Mouse (Mus musculus): ENCODE results near the gene Lama2.

The Lama2 gene

DNA sequence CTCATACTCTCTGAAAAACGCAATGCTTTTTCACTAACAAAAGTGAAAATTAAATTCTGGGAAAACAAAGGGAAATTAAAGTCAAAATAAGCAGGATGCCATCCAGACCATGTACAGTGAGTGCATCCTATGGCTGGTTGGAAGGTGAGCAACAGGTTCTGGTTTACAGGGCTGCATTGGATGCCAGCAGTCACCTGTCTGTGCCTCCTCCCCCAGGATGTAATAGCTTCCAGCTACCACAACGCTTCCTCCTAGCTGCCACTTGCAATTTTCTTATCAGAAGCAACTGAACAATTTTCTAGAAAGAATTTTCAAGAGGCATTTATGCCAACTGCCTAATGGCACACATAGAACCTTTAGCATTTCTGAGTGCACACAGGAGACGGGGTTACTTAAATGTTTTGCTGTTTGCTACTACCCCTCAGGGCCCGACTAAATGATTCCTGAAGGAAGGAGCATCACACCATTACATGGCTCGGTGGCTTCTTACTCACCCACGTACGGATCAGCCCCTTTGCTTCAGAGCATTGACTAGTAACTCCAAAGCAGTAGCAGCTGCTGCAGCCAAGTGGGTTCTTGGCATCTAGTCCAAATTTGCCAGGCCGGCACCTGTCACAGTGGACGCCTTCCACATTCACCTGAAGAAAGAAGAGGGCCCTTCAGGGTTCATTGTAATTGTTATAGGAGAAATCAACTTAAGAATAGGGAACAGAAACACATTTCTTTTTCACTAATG lies 430.8 kb downstream of the Lama2 start:
- DNase-seq (ENCODE audit: low spot score in 2 of 2): no peak

DNA sequence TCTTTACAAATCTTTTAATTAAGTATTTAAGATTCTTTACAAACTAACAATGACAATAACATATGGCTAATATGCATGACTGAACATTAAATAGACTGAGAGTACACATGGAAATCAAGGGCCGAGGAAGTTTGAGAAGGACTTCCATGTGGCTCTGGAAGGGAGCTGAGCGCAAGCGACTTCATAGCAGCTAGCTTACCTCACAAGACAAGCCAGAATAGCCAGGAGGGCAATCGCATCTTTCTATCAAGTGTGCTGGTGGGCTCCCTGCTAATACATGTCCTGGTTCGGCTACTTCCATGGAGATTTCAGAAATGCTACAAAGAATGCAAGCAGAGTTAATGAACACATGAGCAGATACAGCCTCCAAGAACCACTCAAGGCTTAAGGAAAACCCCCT lies 435.4 kb downstream of the Lama2 start:
- no peak for DNase-seq (ENCODE audit: low spot score in 2 of 2)

DNA sequence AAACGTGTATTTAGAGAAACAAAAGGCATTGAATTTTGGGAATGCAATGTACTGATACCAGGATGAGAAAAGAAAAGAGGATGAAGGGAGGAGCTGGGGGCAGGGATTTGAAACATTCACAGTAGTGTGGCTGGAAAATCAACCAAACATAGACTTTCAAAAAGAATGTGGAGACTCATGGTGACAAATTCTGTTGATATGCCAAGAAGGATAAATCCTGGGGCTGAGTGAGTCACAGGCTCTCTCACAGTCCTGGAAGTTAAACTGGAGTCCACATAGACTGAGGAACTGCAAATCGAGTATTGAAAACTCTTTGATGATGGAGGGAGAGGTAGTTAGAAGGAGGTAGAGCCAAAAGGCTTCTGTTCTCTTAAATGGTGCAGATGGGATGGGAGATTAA lies 445.3 kb downstream of the Lama2 start:
- no peak for DNase-seq (ENCODE audit: low spot score in 2 of 2)

DNA sequence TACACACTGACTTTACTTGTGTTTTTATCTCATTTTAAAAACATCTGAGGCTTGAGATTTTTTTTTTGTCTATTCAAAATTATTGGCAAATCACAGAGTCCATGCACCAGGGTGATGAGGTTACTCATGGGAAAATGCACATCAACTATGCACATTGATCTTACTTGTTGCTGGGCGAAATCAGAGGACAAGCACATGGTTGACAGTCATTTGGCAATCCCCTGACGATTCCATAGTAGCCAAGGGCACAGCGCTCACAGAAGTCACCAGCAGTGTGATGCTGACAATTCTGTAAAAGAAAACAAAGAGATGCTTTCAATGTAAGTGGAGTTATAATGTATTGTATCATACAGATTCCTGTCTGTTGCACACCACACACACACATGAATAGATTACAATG lies 454.8 kb downstream of the Lama2 start:
- no peak for DNase-seq (ENCODE audit: low spot score in 2 of 2)

DNA sequence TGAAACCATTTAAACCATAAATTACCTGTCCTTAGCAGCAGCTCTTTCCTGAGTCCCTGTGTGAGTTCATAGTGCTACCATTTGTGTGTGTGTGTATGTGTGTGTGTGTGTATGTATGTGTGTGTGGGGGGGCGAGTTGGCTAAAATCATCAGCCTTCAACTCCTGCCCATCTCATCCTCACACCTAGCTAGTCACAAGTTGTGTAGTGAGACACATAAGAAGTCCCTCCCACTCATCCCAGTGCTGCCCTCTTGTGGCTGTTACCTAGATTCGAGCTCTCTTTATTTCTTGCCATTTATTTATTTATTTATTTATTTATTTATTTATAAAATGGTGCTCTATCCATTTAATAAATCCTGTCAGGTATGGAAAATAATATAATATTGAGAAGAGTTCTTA lies 457.2 kb downstream of the Lama2 start:
- DNase-seq (ENCODE audit: low spot score in 2 of 2): no peak

DNA sequence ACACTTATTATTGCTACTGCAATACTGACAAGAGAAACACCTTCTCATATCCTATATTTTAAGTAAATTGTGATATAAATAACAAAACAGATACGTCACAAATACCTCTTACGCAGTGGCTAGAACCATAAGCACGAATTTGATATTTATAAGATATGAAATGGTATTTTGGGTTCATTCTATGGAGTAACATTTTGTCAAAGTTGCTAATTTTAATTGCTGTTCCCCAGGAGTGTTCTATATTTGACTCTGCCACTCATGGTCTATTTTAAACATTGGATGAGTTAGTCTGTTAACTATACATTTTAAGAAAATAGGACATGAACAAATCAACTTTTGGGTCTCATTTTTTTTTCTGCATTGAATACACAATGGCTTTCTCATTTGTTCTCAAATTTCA lies 469.3 kb downstream of the Lama2 start:
- no peak for DNase-seq (ENCODE audit: low spot score in 2 of 2)

DNA sequence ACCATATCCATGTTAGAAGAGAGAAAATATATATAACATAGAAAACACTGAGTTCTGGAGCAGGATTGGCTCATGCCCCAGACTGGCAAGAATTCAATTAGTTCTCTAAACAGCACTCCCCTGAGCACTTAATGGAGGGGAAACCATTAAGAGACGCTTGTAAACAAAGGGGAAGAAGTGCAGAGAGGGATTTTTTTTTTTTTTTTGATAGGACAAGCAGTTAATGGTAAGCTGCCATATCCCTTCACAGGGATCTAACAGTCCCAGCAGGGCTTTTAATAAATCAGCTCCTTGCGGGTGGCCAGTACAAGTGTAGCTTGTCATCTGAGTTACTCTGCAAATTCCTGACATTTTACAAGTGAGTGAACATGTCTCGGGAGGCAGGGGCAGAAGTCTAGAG lies 479.1 kb downstream of the Lama2 start:
- no peak for DNase-seq (ENCODE audit: low spot score in 2 of 2)

DNA sequence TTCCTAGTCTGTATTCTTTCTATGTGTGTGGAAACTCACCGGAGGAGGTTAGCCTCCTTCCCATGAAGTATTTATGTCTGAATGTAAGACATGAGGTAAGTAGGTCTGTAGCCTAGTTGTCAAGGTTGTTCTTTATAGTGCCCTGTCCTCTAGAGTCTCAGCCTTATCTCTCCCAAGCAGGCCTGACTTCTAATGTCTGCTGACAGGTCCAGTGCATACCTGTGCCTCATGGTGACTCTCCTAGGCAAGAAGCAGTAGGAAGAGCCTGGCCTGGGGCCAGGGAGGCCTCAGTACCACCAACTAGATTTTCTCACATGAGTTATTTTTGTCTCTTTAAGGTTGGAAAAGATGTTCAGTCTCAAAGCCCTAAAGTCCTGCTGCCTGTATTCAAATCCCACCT lies 483.8 kb downstream of the Lama2 start:
- DNase-seq (ENCODE audit: low spot score in 2 of 2): no peak

DNA sequence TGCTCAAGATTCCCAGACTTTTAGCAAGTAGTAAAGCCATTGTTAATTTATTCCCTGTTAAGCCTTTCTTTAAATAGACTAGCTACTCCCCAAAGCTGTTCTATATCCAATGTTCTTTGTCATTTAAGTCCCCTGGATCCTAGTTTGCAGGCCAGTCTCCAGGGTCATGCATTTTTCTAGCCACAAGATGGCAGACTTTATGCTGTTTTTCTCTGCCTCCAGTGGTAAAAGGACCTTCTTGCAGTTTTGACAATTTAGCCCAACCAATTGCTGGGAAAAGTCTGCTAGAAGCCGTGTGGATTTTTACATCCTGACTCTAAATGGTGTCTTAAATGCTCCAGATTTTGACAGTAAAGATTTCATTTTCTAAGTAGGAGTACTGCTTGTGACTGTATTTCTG lies 486.4 kb downstream of the Lama2 start:
- peak in 1 of 2 experiments; percentile 16 for DNase-seq (ENCODE audit: low spot score in 2 of 2)

DNA sequence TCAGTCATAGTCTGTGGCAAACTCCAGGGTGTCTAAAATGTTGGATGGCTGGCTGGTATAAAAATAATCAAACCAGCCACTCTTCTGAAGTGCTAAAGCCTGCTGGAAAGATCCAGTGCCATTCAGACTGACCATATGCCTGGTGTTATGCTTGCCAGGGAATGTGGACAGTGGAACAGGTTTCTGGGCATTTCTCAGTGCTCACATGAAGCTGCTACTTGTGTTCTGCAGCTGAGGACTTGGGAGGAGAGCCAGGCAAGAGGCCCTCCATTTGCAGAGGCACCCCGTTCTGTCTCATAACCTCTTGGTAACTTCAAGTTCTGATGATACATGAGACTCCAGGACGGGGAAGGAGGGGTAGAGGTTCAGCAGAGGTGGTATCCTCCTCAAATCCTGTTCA lies 492.1 kb downstream of the Lama2 start:
- no peak for DNase-seq (ENCODE audit: low spot score in 2 of 2)

DNA sequence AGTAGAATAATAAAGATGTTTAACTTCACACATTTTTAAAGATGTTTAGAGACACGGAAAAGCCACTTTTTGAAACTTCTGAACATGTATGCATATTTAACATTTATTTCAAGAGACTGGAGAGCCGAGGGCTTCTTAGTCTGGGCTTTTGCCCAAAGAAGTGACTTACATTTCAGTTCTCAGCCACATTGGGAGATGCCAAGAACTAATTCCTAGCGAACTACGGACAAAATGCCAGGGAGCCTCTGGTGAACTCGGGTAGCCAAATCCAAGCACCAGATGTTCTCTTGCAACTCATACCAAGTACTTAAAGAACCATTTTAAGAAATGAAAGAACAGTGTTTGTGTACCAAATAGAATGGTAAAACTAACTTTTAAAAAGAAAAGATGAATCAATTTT lies 495.8 kb downstream of the Lama2 start:
- DNase-seq (ENCODE audit: low spot score in 2 of 2): no peak

DNA sequence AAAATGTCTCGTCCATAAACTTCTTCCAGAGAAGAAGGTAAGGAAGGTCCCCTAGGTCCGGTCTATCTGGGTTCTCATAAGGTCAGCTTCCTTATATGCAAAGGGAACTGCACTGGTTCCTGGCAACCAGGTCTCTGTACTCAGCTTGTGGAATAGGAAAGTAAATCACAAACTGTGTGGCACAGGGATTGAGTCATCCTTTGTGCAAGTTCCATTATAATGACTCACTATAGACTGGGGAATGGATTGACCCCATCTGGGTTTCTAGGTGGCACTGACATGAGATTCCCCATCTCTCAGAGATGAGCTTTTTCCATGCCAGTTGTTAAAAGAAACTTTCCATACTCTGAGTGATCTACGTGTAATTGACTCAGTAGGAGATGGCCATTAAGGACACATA lies 501.7 kb downstream of the Lama2 start:
- no peak for DNase-seq (ENCODE audit: low spot score in 2 of 2)

DNA sequence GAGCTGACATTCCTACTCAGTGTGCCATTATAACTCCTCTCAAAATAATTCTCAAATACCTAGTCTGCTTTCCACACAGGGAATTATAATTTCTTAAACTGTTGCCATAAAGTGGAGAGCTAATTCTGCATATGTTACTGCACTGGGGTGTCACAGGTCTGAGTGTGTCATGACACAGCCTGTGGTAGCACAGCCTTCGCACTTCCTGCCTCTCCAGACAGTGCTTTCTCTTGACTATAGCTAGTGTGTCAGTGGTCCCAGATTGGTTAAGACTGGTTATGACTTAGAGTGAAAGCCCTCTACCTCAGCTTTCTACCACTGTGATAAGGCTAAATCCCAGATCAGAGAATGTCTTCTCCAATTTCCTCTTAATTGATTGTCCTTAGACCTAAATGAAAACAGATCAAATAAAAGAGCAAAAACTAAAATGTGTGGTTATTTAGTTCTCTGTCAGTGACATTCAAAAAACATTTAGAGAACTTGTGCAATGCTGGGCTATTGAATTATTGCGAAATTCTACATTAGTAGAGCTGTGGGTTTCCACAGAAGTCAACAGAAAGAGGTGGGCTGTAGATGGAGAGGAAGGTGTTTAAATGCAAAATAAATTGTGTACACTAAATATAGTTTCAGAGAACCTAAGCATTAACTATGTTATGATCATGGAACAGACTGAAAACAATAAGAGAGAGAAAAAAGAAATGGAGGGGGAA lies 502.5 kb downstream of the Lama2 start:
- DNase-seq (ENCODE audit: low spot score in 2 of 2): no peak

DNA sequence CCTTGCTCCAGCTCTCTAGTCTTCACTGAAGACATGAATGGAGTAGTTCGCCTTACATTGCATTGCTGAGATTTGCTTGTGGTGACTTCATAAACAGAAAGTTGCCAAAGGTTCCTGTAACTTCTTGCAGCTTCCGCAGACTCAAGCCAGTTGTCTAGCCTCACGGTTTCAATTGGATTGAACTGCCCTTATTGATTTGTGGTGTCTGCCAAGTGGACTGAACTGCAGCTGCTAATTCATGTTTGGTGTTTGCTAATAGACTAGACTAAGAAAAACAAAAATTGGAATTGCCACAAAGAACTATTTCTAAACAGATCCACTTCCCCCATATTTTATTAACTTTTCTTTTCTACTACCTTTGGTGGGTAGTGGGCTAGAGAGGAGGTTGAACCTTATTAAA lies 505.4 kb downstream of the Lama2 start:
- DNase-seq (ENCODE audit: low spot score in 2 of 2): no peak

DNA sequence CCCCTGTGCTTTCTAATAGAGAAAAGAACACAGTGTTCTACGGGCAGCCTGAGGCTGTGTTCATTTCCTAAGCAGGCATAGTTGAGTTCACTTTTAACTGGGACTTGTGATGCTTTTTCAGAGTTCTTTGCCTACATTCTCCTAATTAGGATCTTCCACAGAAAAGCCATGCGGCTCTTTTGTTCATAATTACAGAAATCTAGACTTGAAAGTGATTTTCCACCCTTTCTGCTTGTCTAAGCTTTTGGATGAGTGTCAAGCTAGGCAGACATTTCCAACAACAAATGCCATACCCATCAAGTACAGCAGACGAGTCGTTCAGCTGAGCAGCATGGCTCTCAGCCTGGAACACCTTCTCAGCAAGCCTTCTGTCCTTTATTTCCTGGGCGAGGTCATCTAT lies 515.7 kb downstream of the Lama2 start:
- DNase-seq (ENCODE audit: low spot score in 2 of 2): no peak

DNA sequence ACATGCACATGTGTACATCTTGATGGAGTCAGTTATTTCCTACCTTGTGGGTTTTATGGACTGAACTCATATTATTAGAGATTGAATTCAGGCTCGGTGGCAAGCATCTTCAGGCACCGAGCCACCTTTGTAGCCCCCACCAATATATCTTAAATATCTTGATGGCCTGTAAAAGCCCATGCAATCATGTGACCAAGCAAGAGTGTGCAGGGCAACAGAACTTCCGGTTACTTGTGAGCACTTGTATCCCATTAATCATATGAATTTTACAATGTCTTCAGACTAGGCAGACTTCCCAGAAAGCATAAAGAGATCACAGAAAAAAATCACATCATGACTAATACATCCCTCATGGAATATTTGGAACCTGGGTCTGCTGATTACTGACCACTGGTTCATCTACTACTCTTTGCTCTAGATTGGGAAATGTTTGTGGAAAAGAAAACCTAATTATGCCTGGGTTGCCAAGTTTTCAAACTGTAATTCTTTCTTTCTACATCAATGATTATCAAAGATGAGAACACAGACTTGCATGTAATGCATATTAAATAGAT lies 517.7 kb downstream of the Lama2 start:
- DNase-seq (ENCODE audit: low spot score in 2 of 2): no peak

DNA sequence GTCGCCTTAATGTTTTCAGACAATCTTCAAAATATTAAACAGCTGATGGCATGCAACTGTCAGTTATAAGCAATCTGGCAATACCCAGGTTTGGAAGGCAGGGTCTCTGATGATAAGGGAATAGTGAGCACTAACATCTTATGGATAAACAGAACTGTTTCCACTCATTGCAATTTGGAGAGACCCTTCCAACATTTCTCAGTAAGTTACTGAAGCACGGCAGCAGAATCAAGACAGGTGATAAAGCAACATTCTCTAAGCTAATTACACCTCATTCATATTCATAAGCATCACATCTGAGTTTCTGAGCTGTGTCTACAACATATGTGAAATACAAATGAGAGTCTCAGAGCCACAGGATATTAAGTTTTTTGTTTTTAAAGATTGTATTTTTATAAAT lies 542.4 kb downstream of the Lama2 start:
- no peak for DNase-seq (ENCODE audit: low spot score in 2 of 2)

DNA sequence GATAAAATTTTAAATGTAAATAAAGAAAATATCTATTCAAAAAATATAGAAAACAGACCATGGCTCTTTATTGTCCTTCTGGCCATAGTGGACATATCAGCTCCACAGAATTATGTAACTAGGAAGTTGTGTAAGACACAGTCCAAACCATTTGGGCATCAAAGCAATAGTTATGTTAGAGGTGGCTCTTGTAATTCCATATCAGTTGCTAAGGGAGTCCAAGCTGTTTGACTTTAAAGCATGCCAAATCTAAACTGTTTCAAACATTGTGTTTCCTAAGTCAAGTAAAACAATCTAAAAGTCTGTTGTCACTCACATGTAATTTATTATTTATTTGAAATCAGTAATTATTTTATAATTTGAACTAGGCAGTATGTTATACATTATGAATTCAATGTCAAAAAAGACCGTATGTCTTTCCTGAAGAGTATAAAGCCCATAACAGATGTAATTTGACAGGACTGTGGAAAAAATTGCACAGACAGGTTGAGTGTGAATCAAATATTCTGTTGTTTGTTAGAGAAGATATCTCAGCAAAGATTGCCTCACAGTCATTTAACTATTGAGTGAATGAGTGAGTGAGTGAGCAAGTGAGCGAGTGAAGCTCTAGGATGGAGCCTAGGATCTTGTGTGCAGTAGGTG lies 550.6 kb downstream of the Lama2 start:
- no peak for DNase-seq (ENCODE audit: low spot score in 2 of 2)

DNA sequence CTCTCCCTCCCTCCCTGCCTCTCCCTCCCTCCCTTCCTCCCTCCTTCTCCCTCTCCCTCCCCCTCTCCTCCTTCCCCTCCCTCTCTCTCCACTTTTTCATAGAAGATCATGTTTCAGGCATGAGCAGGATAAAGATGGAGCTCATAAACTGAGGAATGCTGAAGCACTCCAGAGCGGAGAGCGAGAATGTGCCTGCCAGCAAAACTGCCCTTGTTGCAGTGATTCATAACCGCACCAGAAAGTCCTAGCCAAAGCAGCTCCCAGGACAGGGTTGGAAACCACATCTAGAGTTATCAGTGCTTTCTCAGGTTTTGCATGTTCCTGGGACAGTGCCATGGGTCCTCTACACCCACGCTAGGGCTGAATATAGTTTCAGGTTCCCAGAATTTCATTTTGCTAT lies 555.9 kb downstream of the Lama2 start:
- peak in 1 of 2 experiments; percentile 23 for DNase-seq (ENCODE audit: low spot score in 2 of 2)

DNA sequence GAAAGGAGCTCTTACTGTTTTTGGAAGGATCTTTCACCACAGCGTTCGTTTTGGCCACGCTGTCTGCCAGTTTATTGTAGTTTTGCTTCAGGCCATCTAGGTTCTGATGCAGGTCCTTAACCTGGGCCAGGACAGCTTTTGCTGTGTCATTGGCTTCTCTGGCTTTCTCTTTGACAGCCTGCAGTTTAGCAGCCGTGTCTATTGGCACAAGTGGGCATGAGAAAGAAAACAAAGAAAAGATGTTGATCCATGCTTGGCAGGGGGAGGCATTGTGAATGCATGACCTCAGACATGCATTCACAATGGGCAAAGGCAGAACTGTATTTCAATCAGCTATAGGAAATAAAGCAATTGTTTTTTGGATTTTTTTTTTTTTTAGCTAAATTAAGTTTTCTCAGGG lies 565.1 kb downstream of the Lama2 start:
- no peak for DNase-seq (ENCODE audit: low spot score in 2 of 2)

DNA sequence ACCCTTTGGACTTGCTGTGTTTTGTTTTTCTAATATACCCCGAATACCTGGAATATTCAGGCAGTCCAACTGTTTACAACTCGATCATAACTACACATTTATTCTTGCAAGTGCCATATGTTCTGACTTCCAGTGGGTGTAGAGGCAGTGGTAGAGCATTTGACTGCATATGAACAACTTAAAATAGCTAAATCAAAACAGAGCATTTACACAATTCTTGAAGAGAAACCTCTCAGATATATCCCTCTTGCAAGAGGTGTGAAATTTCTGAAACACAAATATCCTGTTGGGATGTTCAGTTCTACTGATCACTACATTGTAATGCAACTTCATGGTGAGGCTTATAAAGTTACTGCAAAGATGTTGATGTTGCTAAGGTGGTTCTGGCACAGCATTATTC lies 572.4 kb downstream of the Lama2 start:
- no peak for DNase-seq (ENCODE audit: low spot score in 2 of 2)

DNA sequence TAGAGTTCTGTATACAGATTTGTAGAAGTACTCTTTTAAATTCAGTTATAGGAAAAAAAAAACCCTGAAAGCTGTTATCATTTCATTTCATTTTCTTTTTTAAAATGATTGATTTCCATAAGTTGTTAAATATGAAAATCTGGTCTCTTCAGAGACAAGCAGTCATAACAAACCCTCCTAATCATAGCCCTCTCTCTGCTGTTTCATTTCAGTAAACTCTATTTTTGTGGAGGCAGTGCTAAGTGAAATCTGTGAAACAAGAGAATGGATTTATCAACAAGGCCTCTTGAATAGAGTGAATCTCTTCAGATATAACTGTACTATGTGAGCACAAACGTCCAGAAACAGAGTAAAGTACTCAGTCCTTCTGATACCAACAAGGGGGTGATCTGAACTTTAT lies 577.7 kb downstream of the Lama2 start:
- DNase-seq (ENCODE audit: low spot score in 2 of 2): no peak

DNA sequence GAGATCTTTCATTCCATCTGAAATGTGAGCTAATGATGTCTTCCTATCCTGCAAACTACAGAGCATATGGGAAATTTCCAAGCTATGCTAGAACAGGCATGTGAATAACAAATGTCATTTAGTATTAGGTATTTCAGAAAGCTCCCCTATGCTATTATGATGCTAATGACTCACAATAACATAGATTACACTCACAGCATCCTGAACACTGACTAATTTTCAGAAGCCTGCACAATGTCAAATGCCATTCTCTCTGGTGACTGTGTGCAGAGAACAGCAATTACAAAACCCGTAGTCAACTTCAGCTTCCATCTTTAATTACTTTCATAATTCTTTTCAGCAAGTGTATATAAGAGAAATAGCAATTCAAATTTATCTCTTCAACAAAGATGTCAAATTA lies 596.9 kb downstream of the Lama2 start:
- no peak for DNase-seq (ENCODE audit: low spot score in 2 of 2)

Measured in urinary bladder, adult 18-20 months (tissue).